Mouse (Mus musculus) hindbrain, postnatal 0 days (tissue): Measurements from ENCODE around the gene Glipr1. TPM values are rescaled to one million over a fixed set of nuclear protein-coding genes. Genes with fewer than 3 reads are reported as not detected.

ENCODE experiments used
- ATAC-seq: fragments of 200-750 bp; cut with Nextera tagmentation; 2 replicates; pipeline ENCODE4 v1.8.0; 2017; ENCODE audit warnings: mild to moderate bottlenecking, moderate TSS enrichment, moderate library complexity
- DNase-seq: peaks from one replicate; pipeline ENCODE4 v3.0.0-alpha.2; 2015; ENCODE audit warnings: low spot score
- H3K27ac ChIP-seq: fragments of 300-500 bp; sonication (generic); 2 replicates; pipeline ENCODE4 v1.5.1; 2014; ENCODE audit warnings: mild to moderate bottlenecking
- H3K27me3 ChIP-seq: fragments of 300-500 bp; sonication (generic); 2 replicates; pipeline ENCODE4 v1.6.1; 2014; ENCODE audit warnings: low read length, mixed read lengths; ENCODE audit not compliant: insufficient read depth
- H3K36me3 ChIP-seq: fragments of 300-500 bp; sonication (generic); 2 replicates; pipeline ENCODE4 v1.6.1; 2014; ENCODE audit warnings: low read length, mixed read lengths; ENCODE audit not compliant: insufficient read depth
- H3K4me1 ChIP-seq: fragments of 300-500 bp; sonication (generic); 2 replicates; pipeline ENCODE4 v1.6.1; 2014; ENCODE audit warnings: antibody characterized with exemption, low read length, mixed read lengths; ENCODE audit not compliant: insufficient read depth
- H3K4me2 ChIP-seq: fragments of 300-500 bp; sonication (generic); 2 replicates; pipeline ENCODE4 v1.6.1; 2014; ENCODE audit warnings: low read depth, mild to moderate bottlenecking, low read length, moderate library complexity, mixed read lengths
- H3K4me3 ChIP-seq: fragments of 300-500 bp; sonication (generic); 2 replicates; pipeline ENCODE4 v1.5.1; 2014; ENCODE audit warnings: low read length
- H3K9ac ChIP-seq: fragments of 300-500 bp; sonication (generic); replicated peaks from 2 replicates; pipeline ENCODE4 v1.6.1; 2014; ENCODE audit warnings: mild to moderate bottlenecking, low read length, moderate library complexity, mixed read lengths
- H3K9me3 ChIP-seq: fragments of 300-500 bp; sonication (generic); 2 replicates; pipeline ENCODE4 v1.6.1; 2016; ENCODE audit warnings: low read length, mixed read lengths
- CTCF ChIP-seq: IDR thresholded peaks from 2 replicates; pipeline ENCODE4 v1.5.1; 2016; ENCODE audit warnings: antibody characterized with exemption, control low read depth, low read depth
- WGBS: fragments of 180-500 bp; shearing (Covaris S2); extraction: QIAGEN DNeasy Blood & Tissue Kit; methylation state at CpG from one replicate; pipeline ENCODE4 v1.1.7; 2014; 5-methylcytosine and 5-hydroxymethylcytosine counted together
- polyA plus RNA-seq: library from polyadenylated mRNA; unstranded; fragments of >200 nt; fragmentation: Nextera tagmentation; extraction: Ambion mirVana; gene quantifications from 2 replicates; pipeline ENCODE4 v1.2.1, GENCODE M21; 2015
- total RNA-seq: library from RNA; depleted of rRNA; stranded (reverse); fragments of >200 nt; gene quantifications from 2 replicates; pipeline ENCODE4 v1.2.3, GENCODE M21; 2014

Gene Glipr1
- total and polyA plus RNA-seq, 2 experiments from 2014 or later, result 0.75 TPM; not detected in 1

- H3K9me3 ChIP-seq, result no peaks in the 10 kb centered on the region
- ATAC-seq (no peak), DNase-seq (peak; percentile 37)
- H3K4me3 ChIP-seq, result no peak overlapping the region
- H3K27me3 ChIP-seq, result no peaks in the 10 kb centered on the region
- no peak overlapping the region for H3K4me2 ChIP-seq
- H3K27ac ChIP-seq, result no peak overlapping the region
- no peaks in the 10 kb centered on the region for H3K4me1 ChIP-seq
- TF ChIP-seq CTCF, result peak; percentile 61
- WGBS, result 54% methylated on average over 4 of the region's 4 CpGs
- H3K36me3 ChIP-seq, result no peaks in the 10 kb centered on the region
- H3K9ac ChIP-seq, result no peak overlapping the region
Measured at GRCm38 (mm10) chr10:111966394-111966793, 36.0 kb downstream of the Glipr1 start.

GRCm38 (mm10) chr10:111960459-111960858, 42.0 kb downstream of the Glipr1 start:
- H3K9me3 ChIP-seq, result no peaks in the 10 kb centered on the region
- no peak overlapping the region for H3K4me3 ChIP-seq
- TF ChIP-seq CTCF, result no peak
- no peak overlapping the region for H3K4me2 ChIP-seq
- H3K27ac ChIP-seq, result no peak overlapping the region
- no peak overlapping the region for H3K9ac ChIP-seq
- H3K36me3 ChIP-seq, result no peaks in the 10 kb centered on the region
- H3K4me1 ChIP-seq, result no peaks in the 10 kb centered on the region
- DNase-seq (no peak), ATAC-seq (no peak)
- H3K27me3 ChIP-seq, result no peaks in the 10 kb centered on the region
- 85% methylated on average over 6 of the region's 6 CpGs for WGBS

- Histone ChIP-seq H3K9ac (no peak overlapping the region), H3K4me1 (no peaks in the 10 kb centered on the region), H3K9me3 (no peaks in the 10 kb centered on the region), H3K27me3 (no peaks in the 10 kb centered on the region), H3K36me3 (no peaks in the 10 kb centered on the region), H3K4me2 (no peak overlapping the region), H3K27ac (no peak overlapping the region), H3K4me3 (no peak overlapping the region)
- TF ChIP-seq CTCF, result no peak
- WGBS, result 77% methylated on average over 2 of the region's 2 CpGs
- DNase-seq (no peak), ATAC-seq (no peak)
Measured at GRCm38 (mm10) chr10:111959353-111959752, 43.1 kb downstream of the Glipr1 start.

GRCm38 (mm10) chr10:111958046-111958421, 44.4 kb downstream of the Glipr1 start:
- no peak overlapping the region for H3K4me2 ChIP-seq
- H3K4me1 ChIP-seq, result no peaks in the 10 kb centered on the region
- no peak overlapping the region for H3K4me3 ChIP-seq
- no peak overlapping the region for H3K27ac ChIP-seq
- WGBS, result 39% methylated on average over 4 of the region's 4 CpGs
- no peak for TF ChIP-seq CTCF
- ATAC-seq (peak; percentile 31), DNase-seq (no peak)
- H3K27me3 ChIP-seq, result no peaks in the 10 kb centered on the region
- H3K9ac ChIP-seq, result no peak overlapping the region
- no peaks in the 10 kb centered on the region for H3K9me3 ChIP-seq
- H3K36me3 ChIP-seq, result no peaks in the 10 kb centered on the region

GRCm38 (mm10) chr10:111957271-111958045, 45.0 kb downstream of the Glipr1 start:
- Histone ChIP-seq H3K27me3 (no peaks in the 10 kb centered on the region), H3K9ac (no peak overlapping the region), H3K9me3 (no peaks in the 10 kb centered on the region), H3K36me3 (no peaks in the 10 kb centered on the region), H3K27ac (no peak overlapping the region), H3K4me3 (no peak overlapping the region), H3K4me1 (no peaks in the 10 kb centered on the region), H3K4me2 (no peak overlapping the region)
- WGBS, result 55% methylated on average over 10 of the region's 10 CpGs
- peak; percentile 79 for ATAC-seq
- TF ChIP-seq CTCF, result peak; percentile 93
- peak; percentile 90 for DNase-seq

GRCm38 (mm10) chr10:111955836-111956235, 46.6 kb downstream of the Glipr1 start:
- WGBS, result 84% methylated on average over 2 of the region's 2 CpGs
- no peak overlapping the region for H3K4me3 ChIP-seq
- no peak for TF ChIP-seq CTCF
- ATAC-seq, result no peak
- no peaks in the 10 kb centered on the region for H3K4me1 ChIP-seq
- no peak overlapping the region for H3K9ac ChIP-seq
- H3K4me2 ChIP-seq, result no peak overlapping the region
- no peaks in the 10 kb centered on the region for H3K9me3 ChIP-seq
- H3K27me3 ChIP-seq, result no peaks in the 10 kb centered on the region
- DNase-seq, result no peak
- H3K27ac ChIP-seq, result no peak overlapping the region
- no peaks in the 10 kb centered on the region for H3K36me3 ChIP-seq

GRCm38 (mm10) chr10:111949008-111949407, 53.4 kb downstream of the Glipr1 start:
- 33% methylated on average over 4 of the region's 4 CpGs for WGBS
- H3K4me2 ChIP-seq, result no peak overlapping the region
- no peak overlapping the region for H3K27ac ChIP-seq
- no peaks in the 10 kb centered on the region for H3K36me3 ChIP-seq
- no peak for TF ChIP-seq CTCF
- no peaks in the 10 kb centered on the region for H3K9me3 ChIP-seq
- H3K4me1 ChIP-seq, result no peaks in the 10 kb centered on the region
- no peak for DNase-seq
- H3K27me3 ChIP-seq, result no peaks in the 10 kb centered on the region
- no peak overlapping the region for H3K9ac ChIP-seq
- no peak overlapping the region for H3K4me3 ChIP-seq
- no peak for ATAC-seq
